Mouse (Mus musculus) C2C12 (cell line): ENCODE measurements around the gene Rp9.

Experiments
- CEBPB ChIP-seq: IDR thresholded peaks from one replicate; pipeline ENCODE4 v1.6.1; 2011; ENCODE audit warnings: low read depth, mild to moderate bottlenecking, control low read depth, moderate library complexity
- CTCF ChIP-seq: IDR thresholded peaks from one replicate; pipeline ENCODE4 v1.5.1; 2011; ENCODE audit not compliant: control insufficient read depth, insufficient read depth, insufficient read length
- MAX ChIP-seq: IDR thresholded peaks from one replicate; pipeline ENCODE4 v1.6.1; 2011; ENCODE audit warnings: mild to moderate bottlenecking, control low read depth
- MYOD1 ChIP-seq: IDR thresholded peaks from one replicate; pipeline ENCODE4 v1.6.1; 2011; ENCODE audit warnings: low read depth; ENCODE audit not compliant: control insufficient read depth, insufficient read length
- MYOG ChIP-seq: IDR thresholded peaks from one replicate; pipeline ENCODE4 v1.6.1; 2011; ENCODE audit not compliant: control insufficient read depth, insufficient read length; ENCODE audit errors: extremely low read depth
- USF1 ChIP-seq: IDR thresholded peaks from one replicate; pipeline ENCODE4 v1.6.1; 2011; ENCODE audit warnings: low read depth, mild to moderate bottlenecking, control low read depth, moderate library complexity

DNA sequence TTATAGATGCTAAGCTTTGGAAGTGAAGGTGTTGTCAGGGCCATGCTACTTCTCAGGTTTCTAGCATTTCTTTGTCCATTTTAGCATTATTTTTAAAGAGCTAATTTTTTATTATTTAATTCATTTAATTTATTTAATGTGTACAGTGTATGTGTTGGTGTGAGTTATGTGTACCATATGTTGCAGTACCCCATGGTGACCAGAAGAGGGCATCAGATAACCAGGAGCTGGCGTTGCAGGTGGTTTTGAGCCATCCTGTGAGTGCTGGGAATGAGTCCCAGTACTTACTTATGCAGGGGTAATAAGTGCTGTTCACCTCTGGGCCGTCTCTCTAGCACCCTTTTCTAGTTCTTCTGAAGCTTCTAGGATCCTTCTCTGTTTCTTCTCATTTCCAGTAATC is 25.6 kb upstream of the Rp9 start:
- no peak for TF ChIP-seq CTCF
- TF ChIP-seq MAX, result no peak
- no peak for TF ChIP-seq CEBPB
- no peak for TF ChIP-seq USF1
- no peak for TF ChIP-seq MYOG
- TF ChIP-seq MYOD1, result no peak
